Mouse (Mus musculus): ENCODE measurements around the gene Adam33. TPM values are rescaled to one million over a fixed set of nuclear protein-coding genes. Genes with fewer than 3 reads are reported as not detected.
"Not testable (repeated sequence)": the region's sequence is repeated elsewhere in the genome, so short reads cannot be mapped to it uniquely, and the experiment has no call there.

The Adam33 gene
- total RNA-seq, 2 experiments from 2014 or later, result 1.7 to 2.2 TPM

GRCm38 (mm10) chr2:131036343-131036742, 27.3 kb downstream of the Adam33 start:
- intact Hi-C loops (cut with DNase I), result no loop called here
- no peak for DNase-seq

- intact Hi-C loops (cut with DNase I); DNase-seq: not testable (repeated sequence)
Observed at GRCm38 (mm10) chr2:131031406-131031805, 32.2 kb downstream of the Adam33 start.

GRCm38 (mm10) chr2:131030998-131031397, 32.6 kb downstream of the Adam33 start:
- intact Hi-C loops (cut with DNase I), result no loop called here
- no peak for DNase-seq

GRCm38 (mm10) chr2:131030561-131030960, 33.1 kb downstream of the Adam33 start:
- intact Hi-C loops (cut with DNase I), result no loop called here
- DNase-seq, result no peak

- DNase-seq, result peak; percentile 26 to 29
- intact Hi-C loops (cut with DNase I), result no loop called here
Observed at GRCm38 (mm10) chr2:131029065-131029935, 34.3 kb downstream of the Adam33 start.

- intact Hi-C loops (cut with DNase I), result no loop called here
- DNase-seq, result no peak
Observed at GRCm38 (mm10) chr2:131026941-131027340, 36.7 kb downstream of the Adam33 start.

GRCm38 (mm10) chr2:131025230-131025629, 38.4 kb downstream of the Adam33 start:
- DNase-seq, result no peak
- intact Hi-C loops (cut with DNase I), result no loop called here

- DNase-seq, result no peak
- intact Hi-C loops (cut with DNase I), result no loop called here
Observed at GRCm38 (mm10) chr2:131010566-131010965, 53.0 kb downstream of the Adam33 start.

GRCm38 (mm10) chr2:131009123-131009522, 54.5 kb downstream of the Adam33 start:
- no peak for DNase-seq
- intact Hi-C loops (cut with DNase I), result no loop called here

Small RNAs within 50 kb of the gene (microRNA-seq; reads per million reads assigned to microRNA genes)
- 0 reads per million in 2 experiments for gene Mir6973b (ENCODE audit: borderline number of aligned reads in 2 of 2)

Other genes starting within 250 kb of the Adam33 start
- gene 4930402H24Rik, start 157.4 kb downstream of the Adam33 start, total RNA-seq (2021), result 10 to 100 TPM; 53.8 to 60.9 TPM
- gene Atrn, start 157.3 kb downstream of the Adam33 start, total RNA-seq (2021), result 10 to 100 TPM; 23.9 to 27.0 TPM
- 10 to 100 TPM in 1 of 2 experiments, 1 to 10 TPM in 1; 6.9 to 10.4 TPM for gene Gfra4, start 20.7 kb downstream of the Adam33 start, total RNA-seq (2021)
- 1 to 10 TPM; 1.9 to 4.6 TPM for gene Siglec1, start 23.0 kb upstream of the Adam33 start, total RNA-seq (2021)
- 10 to 100 TPM; 32.1 to 44.1 TPM for gene Hspa12b, start 63.5 kb upstream of the Adam33 start, total RNA-seq (2021)
- gene Gm11037, start 69.7 kb upstream of the Adam33 start, total RNA-seq (2021), result not detected
- gene 1700037H04Rik, start 96.3 kb upstream of the Adam33 start, total RNA-seq (2021), result 10 to 100 TPM in 1 of 2 experiments, 1 to 10 TPM in 1; 9.7 to 12.8 TPM
- gene Cenpb, start 116.3 kb upstream of the Adam33 start, total RNA-seq (2021), result 10 to 100 TPM; 85.1 to 86.2 TPM
- 1 to 10 TPM; 6.1 to 7.0 TPM for gene Cdc25b, start 123.1 kb upstream of the Adam33 start, total RNA-seq (2021)
- 1 to 10 TPM; 5.7 to 6.2 TPM for gene Spef1, start 123.5 kb upstream of the Adam33 start, total RNA-seq (2021)
- gene Ap5s1, start 143.3 kb upstream of the Adam33 start, total RNA-seq (2021), result 10 to 100 TPM; 31.5 to 36.5 TPM
- gene Mavs, start 170.2 kb upstream of the Adam33 start, total RNA-seq (2021), result 10 to 100 TPM; 63.9 to 69.7 TPM
- gene Pank2, start 198.7 kb upstream of the Adam33 start, total RNA-seq (2021), result 10 to 100 TPM; 20.9 to 25.7 TPM